Mouse (Mus musculus) forebrain, embryonic 12.5 days (tissue): ENCODE data around the gene Disp3. TPM values are rescaled to one million over a fixed set of nuclear protein-coding genes. Genes with fewer than 3 reads are reported as not detected.
A peak's percentile ranks its signal among the peaks of the same experiment; 100 is the strongest.

Source experiments
- ATAC-seq: fragments of 200-750 bp; cut with Nextera tagmentation; 2 replicates; pipeline ENCODE4 v1.8.0; 2017; ENCODE audit warnings: moderate TSS enrichment; ENCODE audit not compliant: low FRiP score
- H3K27ac ChIP-seq: fragments of 300-500 bp; sonication (generic); 2 replicates; pipeline ENCODE4 v1.5.1; 2016; ENCODE audit warnings: mild to moderate bottlenecking
- H3K27me3 ChIP-seq: fragments of 300-500 bp; sonication (generic); 2 replicates; pipeline ENCODE4 v1.6.1; 2016; ENCODE audit warnings: mild to moderate bottlenecking
- H3K36me3 ChIP-seq: fragments of 300-500 bp; sonication (generic); replicated peaks from 2 replicates; pipeline ENCODE4 v1.6.1; 2016; ENCODE audit warnings: mild to moderate bottlenecking
- H3K4me1 ChIP-seq: fragments of 300-500 bp; sonication (generic); 2 replicates; pipeline ENCODE4 v1.6.1; 2016
- H3K4me2 ChIP-seq: fragments of 300-500 bp; sonication (generic); 2 replicates; pipeline ENCODE4 v1.6.1; 2016; ENCODE audit warnings: mild to moderate bottlenecking, moderate library complexity
- H3K4me3 ChIP-seq: fragments of 300-500 bp; sonication (generic); replicated peaks from 2 replicates; pipeline ENCODE4 v1.5.1; 2016; ENCODE audit warnings: mild to moderate bottlenecking
- H3K9ac ChIP-seq: fragments of 300-500 bp; sonication (generic); 2 replicates; pipeline ENCODE4 v1.6.1; 2016; ENCODE audit warnings: mild to moderate bottlenecking
- H3K9me3 ChIP-seq: fragments of 300-500 bp; sonication (generic); 2 replicates; pipeline ENCODE4 v1.6.1; 2016
- WGBS: fragments of 180-500 bp; shearing (Covaris S2); methylation state at CpG from one replicate; pipeline ENCODE4 v1.1.7; 2016; 5-methylcytosine and 5-hydroxymethylcytosine counted together
- polyA plus RNA-seq: library from polyadenylated mRNA; unstranded; fragments of >200 nt; fragmentation: Nextera tagmentation; extraction: Ambion mirVana; gene quantifications from 2 replicates; pipeline ENCODE4 v1.2.1, GENCODE M21; 2016

Disp3 gene
- polyA plus RNA-seq, 1 experiment from 2014 or later = 4.8 TPM

DNA sequence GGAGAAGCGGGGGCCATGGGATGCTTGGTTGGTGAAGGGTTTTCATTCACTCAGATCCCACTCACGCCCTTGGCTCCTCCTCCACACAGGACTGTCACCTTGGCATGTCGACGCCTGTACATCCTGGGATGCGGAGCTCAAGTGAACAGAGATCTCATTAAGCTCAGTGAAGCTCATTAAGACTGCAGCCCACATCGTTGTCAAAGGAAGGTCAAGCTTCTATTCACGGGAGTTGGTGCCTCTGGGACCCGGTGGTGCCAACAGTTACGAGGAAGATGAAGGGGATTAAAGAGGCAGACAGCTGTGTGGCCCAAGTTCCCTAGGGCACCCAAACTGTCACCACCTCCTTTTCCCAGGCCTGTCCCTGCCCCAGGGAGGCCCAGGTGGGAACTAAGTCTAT lies 49.5 kb downstream of the Disp3 start:
- 25% methylated on average over 9 of the region's 9 CpGs for WGBS
- 0 out of 2 replicates have a peak, but pooled peaks have one; percentile 18 for ATAC-seq
- Histone ChIP-seq H3K36me3 (0 out of 2 replicates have a peak, but pooled peaks cover 2% of the 10 kb centered on the region), H3K9ac (no peak overlapping the region), H3K27ac (no peak overlapping the region), H3K9me3 (no peaks in the 10 kb centered on the region), H3K4me2 (no peak overlapping the region), H3K4me1 (peaks cover 25% of the 10 kb centered on the region), H3K4me3 (no peak overlapping the region), H3K27me3 (peaks cover 19% of the 10 kb centered on the region)

DNA sequence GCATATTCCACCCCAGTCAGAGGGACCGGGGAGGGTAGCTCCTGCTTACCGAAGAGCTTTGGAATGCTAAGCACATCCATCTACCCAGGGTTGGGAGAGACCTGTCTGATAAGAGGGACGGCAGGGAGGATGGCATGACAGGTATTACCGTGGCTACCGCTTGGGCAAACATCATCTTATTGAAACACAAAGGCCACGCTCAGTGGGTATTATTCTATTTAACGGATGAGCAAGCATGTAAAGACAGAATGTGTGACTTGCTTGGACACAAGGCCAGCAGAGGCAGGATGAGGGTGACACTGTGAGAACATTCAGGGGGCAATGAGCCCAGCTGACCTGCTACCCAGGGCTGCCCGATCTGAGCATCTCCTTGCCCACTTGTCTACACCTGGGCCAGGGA lies 51.1 kb downstream of the Disp3 start:
- 55% methylated on average over 8 of the region's 8 CpGs for WGBS

DNA sequence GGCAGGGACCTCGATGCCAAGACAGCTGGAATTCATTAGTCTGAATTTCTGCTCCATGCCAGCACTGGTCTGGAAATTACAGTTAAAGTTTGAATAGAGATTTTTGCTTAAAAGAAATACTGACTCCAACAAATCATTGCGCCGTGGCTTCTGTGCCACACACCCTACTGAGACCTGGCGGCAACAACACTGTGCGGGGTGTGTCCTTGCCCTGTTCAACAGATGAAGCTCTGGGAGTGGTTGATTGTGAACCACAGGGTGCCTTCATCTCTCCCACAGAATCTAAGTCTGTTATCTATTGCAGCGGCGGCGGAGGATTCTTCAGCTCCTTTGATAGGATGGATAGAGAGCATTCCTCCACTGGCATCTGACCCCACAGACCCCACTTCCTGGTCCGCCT lies 54.7 kb downstream of the Disp3 start:
- Histone ChIP-seq H3K27me3 (peaks cover 45% of the 10 kb centered on the region), H3K27ac (no peak overlapping the region), H3K9ac (no peak overlapping the region), H3K4me3 (no peak overlapping the region), H3K4me1 (peaks cover 26% of the 10 kb centered on the region), H3K9me3 (no peaks in the 10 kb centered on the region), H3K4me2 (no peak overlapping the region), H3K36me3 (no peaks in the 10 kb centered on the region)
- 82% methylated on average over 9 of the region's 9 CpGs for WGBS
- no peak for ATAC-seq

More for the DNA sequence above, 51.1 kb downstream of the Disp3 start:
- no peaks in the 10 kb centered on the region for H3K9me3 ChIP-seq
- H3K4me2 ChIP-seq = no peak overlapping the region
- ATAC-seq = no peak
- no peak overlapping the region for H3K9ac ChIP-seq
- H3K27me3 ChIP-seq = peaks cover 25% of the 10 kb centered on the region
- peaks cover 33% of the 10 kb centered on the region for H3K4me1 ChIP-seq
- no peak overlapping the region for H3K4me3 ChIP-seq
- no peak overlapping the region for H3K27ac ChIP-seq
- H3K36me3 ChIP-seq = no peaks in the 10 kb centered on the region

DNA sequence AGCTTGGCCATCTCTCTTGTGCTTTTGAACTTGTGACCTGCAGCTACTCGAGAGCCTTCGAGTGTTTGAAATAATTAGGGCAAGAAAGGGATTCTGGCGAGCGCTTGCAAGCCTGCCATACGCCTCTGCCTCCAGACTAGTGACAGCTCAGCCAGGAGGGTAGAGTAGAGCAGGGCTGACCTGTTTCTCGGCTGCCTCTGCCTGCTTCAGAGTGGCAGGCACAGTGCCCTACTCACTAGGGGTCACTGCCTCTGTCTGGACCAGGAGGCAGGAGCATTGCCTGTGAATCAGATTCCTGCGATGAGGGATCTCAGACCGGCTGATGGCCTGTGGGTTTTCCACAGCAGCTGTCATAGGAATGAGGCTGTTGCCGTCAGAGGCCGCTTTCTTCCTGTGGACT lies 55.1 kb downstream of the Disp3 start:
- H3K4me3 ChIP-seq = no peak overlapping the region
- no peak overlapping the region for H3K9ac ChIP-seq
- 51% methylated on average over 10 of the region's 10 CpGs for WGBS
- peak; percentile 60; the same call in 1 of the 2 replicates for ATAC-seq
- H3K36me3 ChIP-seq = no peaks in the 10 kb centered on the region
- 0 out of 2 replicates have a peak overlapping the region, but pooled peaks have one; percentile 13 for H3K27ac ChIP-seq
- H3K4me2 ChIP-seq = no peak overlapping the region
- H3K4me1 ChIP-seq = peaks cover 21% of the 10 kb centered on the region
- no peaks in the 10 kb centered on the region for H3K9me3 ChIP-seq
- peaks cover 45% of the 10 kb centered on the region for H3K27me3 ChIP-seq

DNA sequence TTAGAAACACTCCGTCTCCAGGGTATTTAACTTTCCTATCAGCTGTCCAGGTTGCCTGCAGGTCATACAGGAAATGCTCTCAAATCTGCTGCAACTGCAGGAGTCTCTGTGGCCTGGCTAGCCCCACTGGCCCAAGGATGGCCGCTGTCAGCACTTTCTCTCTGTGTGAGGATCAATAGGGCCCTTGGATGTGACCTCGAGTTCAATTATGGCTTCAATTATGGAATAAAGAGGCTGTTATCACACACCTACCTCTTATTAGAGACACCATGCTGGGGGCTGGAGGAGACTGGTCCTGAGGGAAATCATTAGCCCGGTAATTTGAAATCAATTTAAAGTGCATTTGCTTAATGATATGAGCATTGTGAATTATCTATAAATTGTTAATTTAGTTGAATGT lies 55.6 kb downstream of the Disp3 start:
- Histone ChIP-seq H3K4me1 (peaks cover 16% of the 10 kb centered on the region), H3K4me3 (no peak overlapping the region), H3K27me3 (peaks cover 48% of the 10 kb centered on the region), H3K27ac (no peak overlapping the region), H3K36me3 (no peaks in the 10 kb centered on the region), H3K4me2 (no peak overlapping the region), H3K9ac (no peak overlapping the region), H3K9me3 (no peaks in the 10 kb centered on the region)
- 58% methylated on average over 4 of the region's 4 CpGs for WGBS
- peak; percentile 58; the same call in 1 of the 2 replicates for ATAC-seq

DNA sequence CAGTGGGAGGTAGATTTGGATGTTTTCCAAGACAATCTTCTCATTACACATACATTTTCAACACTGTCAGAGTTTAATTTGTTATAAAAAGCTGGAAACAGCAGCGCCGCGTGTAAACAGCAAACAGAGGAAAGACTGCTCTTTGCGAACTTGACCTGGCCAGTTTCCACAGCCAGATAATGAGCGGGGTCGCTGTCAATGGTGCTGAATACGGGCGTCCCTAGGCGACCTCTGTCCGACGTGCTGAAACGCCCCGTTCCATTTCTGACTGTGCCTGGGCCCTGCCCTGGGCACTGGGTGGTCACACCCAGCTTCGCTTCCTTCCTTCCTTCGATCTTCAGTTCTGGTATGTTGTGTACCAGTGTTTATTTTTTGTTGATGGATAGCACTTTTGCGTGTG lies 58.1 kb downstream of the Disp3 start:
- Histone ChIP-seq H3K36me3 (no peaks in the 10 kb centered on the region), H3K4me1 (peaks cover 20% of the 10 kb centered on the region), H3K9ac (no peak overlapping the region), H3K4me3 (no peak overlapping the region), H3K4me2 (no peak overlapping the region), H3K27me3 (peaks cover 50% of the 10 kb centered on the region), H3K9me3 (no peaks in the 10 kb centered on the region), H3K27ac (no peak overlapping the region)
- no peak for ATAC-seq
- WGBS = 8% methylated on average over 16 of the region's 16 CpGs

DNA sequence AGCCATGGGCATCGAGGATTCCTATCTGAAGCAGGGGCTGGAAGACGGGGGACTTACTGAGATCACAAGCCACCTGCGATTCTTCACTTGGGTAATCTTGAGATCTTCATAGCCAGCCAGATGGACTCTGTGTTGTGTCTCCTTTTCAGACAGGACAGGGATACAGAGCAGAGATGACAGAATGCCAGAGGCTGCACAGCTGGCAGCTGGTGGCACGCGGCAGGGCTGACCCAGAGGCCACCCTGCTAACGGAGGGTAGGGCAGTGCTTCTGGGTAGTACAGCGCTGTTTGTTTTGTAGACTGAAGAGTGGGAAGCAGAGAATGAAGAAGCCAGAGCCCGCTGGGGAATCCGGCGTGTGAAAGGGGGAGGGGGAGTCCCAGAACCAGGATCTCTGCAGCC lies 64.8 kb downstream of the Disp3 start:
- Histone ChIP-seq H3K4me1 (peaks cover 23% of the 10 kb centered on the region), H3K9ac (no peak overlapping the region), H3K27me3 (peaks cover 48% of the 10 kb centered on the region), H3K4me3 (no peak overlapping the region), H3K9me3 (no peaks in the 10 kb centered on the region), H3K27ac (no peak overlapping the region), H3K4me2 (no peak overlapping the region), H3K36me3 (no peaks in the 10 kb centered on the region)
- no peak for ATAC-seq
- WGBS = 42% methylated on average over 10 of the region's 10 CpGs

DNA sequence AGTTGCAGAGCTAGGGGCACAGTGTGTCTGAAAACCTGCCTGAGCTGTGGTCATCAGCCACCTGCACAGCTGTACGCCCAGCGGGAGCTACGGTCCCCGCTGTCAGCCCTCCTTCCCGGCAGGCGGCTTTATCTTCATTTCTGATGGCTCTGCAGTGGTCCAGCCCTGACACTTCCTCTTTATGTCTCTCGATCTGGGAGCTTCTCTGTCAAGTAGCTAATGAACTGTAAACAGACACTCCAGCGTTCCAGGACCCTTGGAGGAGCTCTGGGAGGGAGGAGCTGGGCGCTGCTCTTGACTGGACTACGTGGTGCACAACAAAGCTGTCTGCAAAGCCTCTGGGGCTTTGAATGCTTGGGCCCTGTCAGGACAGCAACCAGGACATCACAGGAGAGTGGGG lies 67.1 kb downstream of the Disp3 start:
- ATAC-seq = peak; percentile 42; the same call in 1 of the 2 replicates
- H3K27me3 ChIP-seq = peaks cover 40% of the 10 kb centered on the region
- H3K36me3 ChIP-seq = no peaks in the 10 kb centered on the region
- WGBS = 12% methylated on average over 10 of the region's 10 CpGs
- peaks cover 18% of the 10 kb centered on the region for H3K4me1 ChIP-seq
- H3K4me3 ChIP-seq = no peak overlapping the region
- H3K9ac ChIP-seq = no peak overlapping the region
- no peaks in the 10 kb centered on the region for H3K9me3 ChIP-seq
- H3K4me2 ChIP-seq = no peak overlapping the region
- no peak overlapping the region for H3K27ac ChIP-seq

DNA sequence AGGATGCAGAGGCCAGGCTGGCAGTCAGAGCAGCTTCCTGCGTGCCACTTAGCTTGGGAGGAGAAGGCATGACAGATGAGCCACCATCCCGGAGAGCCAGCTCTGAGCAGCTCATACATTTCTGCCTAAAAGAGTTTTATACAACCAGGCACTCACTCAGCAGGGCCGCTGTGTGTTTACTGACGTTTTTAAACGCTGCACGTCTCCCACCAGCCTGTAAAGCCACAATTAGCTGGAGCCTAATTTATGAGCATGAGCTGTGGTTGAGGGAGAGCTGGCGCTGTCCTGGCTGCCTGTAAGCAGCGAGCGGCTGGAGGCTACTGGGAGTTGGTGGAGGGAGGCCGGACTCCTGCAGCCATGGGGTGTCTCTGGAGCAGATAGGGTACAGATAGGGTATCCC lies 69.5 kb downstream of the Disp3 start:
- Histone ChIP-seq H3K4me2 (no peak overlapping the region), H3K36me3 (no peaks in the 10 kb centered on the region), H3K27ac (no peak overlapping the region), H3K9me3 (no peaks in the 10 kb centered on the region), H3K4me1 (peaks cover 38% of the 10 kb centered on the region), H3K9ac (no peak overlapping the region), H3K27me3 (peaks cover 53% of the 10 kb centered on the region), H3K4me3 (no peak overlapping the region)
- WGBS = 33% methylated on average over 10 of the region's 10 CpGs
- ATAC-seq = no peak

DNA sequence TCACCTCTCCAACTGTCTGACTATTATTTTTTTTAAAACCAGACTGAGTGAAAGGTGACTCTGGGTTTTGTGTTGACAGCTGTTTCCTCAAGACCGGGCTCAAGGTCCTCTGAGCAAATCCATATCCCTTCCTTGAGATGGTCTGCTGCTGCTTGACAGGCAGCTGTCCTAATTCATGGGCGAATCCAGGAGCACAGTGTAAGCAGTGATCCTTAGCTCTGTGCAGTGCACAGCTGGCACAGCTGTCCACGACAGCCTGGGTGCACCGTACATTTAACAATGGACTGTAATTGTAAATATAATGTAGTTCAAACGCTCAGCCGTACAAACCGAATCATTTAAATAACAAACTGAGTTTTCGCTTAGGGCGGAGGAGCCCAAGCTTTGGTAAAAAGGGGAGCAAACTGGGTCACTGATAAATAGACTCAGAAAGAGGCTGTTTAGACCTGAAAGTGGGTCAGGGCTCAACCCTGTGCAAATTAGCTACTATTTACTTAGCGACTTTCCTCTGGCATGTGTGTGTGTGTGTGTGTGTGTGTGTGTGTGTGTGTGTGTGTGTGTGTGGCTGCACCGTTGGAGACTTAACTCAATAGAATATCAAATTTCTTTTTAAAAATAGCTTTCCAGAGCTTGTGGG lies 72.4 kb downstream of the Disp3 start:
- peaks cover 29% of the 10 kb centered on the region for H3K4me1 ChIP-seq
- no peak for ATAC-seq

DNA sequence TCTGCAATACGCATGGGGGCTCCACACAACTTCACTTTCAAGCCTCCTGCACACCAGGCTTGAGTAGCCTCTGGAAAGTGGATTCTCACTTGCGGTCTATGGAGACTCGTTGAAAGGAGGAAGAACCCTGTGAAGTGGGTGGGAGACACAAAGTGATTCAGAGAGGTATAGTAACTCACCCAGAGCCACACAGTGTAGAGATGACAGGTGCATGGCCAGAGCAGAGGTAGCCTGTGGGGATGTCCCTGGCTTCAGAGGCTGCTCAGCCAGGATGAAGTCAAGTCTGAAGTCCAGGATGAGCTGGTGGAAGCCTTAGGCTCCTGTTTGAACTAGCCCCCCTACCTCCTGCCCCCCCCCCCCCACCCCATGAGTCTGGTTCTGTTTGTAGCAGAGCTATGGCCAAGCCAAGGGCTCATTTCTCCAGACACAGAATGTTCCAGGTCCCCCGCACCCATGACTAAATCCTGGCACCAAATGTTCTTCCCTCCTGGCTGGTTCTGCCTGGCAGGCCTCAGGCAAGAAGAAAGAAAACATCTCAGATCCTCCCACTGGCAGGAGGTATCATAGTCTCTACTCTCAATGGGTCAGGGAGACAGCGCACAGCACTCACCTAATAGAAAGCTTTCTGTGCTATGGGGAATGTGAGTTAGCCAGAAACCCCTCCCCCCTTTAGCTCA lies 73.2 kb downstream of the Disp3 start:
- Histone ChIP-seq H3K4me2 (no peak overlapping the region), H3K27me3 (peaks cover 30% of the 10 kb centered on the region; the same call in 1 of the 2 replicates), H3K9me3 (no peaks in the 10 kb centered on the region), H3K4me1 (peaks cover 29% of the 10 kb centered on the region), H3K36me3 (no peaks in the 10 kb centered on the region), H3K4me3 (no peak overlapping the region), H3K9ac (no peak overlapping the region), H3K27ac (no peak overlapping the region)
- WGBS = 53% methylated on average over 5 of the region's 5 CpGs
- ATAC-seq = 0 out of 2 replicates have a peak, but pooled peaks have one; percentile 13

More for the DNA sequence above, 72.4 kb downstream of the Disp3 start:
- Histone ChIP-seq H3K36me3 (no peaks in the 10 kb centered on the region), H3K27ac (no peak overlapping the region), H3K9ac (no peak overlapping the region), H3K4me3 (no peak overlapping the region), H3K27me3 (peaks cover 34% of the 10 kb centered on the region; the same call in 1 of the 2 replicates), H3K4me2 (no peak overlapping the region), H3K9me3 (no peaks in the 10 kb centered on the region)
- WGBS = 46% methylated on average over 11 of the region's 11 CpGs

DNA sequence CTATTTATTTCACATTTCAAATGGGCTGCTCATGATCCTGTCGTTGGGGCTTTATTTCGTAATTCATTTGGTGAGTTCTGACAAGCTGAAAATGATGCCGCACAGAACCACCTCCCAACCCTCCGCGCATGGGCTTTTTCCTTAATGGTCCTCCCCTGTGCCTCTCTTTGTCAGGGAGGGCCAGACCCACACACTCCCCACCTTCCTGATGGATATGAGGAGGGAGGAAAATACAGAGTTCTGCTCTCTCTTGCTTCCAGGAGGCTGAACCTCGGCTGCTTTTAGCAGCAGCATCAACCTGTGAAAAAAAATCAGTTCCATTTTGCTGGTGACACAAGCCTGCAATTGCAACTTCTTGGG lies 82.9 kb downstream of the Disp3 start:
- no peak for ATAC-seq
- Histone ChIP-seq H3K4me2 (no peak overlapping the region), H3K4me3 (no peak overlapping the region), H3K9me3 (no peaks in the 10 kb centered on the region), H3K4me1 (peaks cover 7% of the 10 kb centered on the region; the same call in 1 of the 2 replicates), H3K27me3 (peaks cover 23% of the 10 kb centered on the region), H3K36me3 (no peaks in the 10 kb centered on the region), H3K27ac (no peak overlapping the region), H3K9ac (no peak overlapping the region)
- WGBS = 67% methylated on average over 6 of the region's 6 CpGs
